Mouse (Mus musculus): ENCODE data around the gene Sgms2.

- TF ChIP-seq POLR2A (IDR thresholded peaks at IDR 0.05; ENCODE audit: insufficient read length, low read depth), result no peak
- TF ChIP-seq CEBPB (IDR thresholded peaks at IDR 0.05; ENCODE audit: insufficient read depth, poor library complexity, severe bottlenecking), result no peak
- TF ChIP-seq TCF12 (IDR thresholded peaks at IDR 0.05; ENCODE audit: insufficient read depth, poor library complexity, severe bottlenecking), result no peak
- TF ChIP-seq USF1 (IDR thresholded peaks at IDR 0.05; ENCODE audit: low read depth), result no peak
- TF ChIP-seq MAX (IDR thresholded peaks at IDR 0.05; ENCODE audit: low read depth), result no peak
- no peak for TF ChIP-seq POLR2AphosphoS2 (IDR thresholded peaks at IDR 0.05; ENCODE audit: insufficient read length, low read depth)
- TF ChIP-seq MYOD1 (IDR thresholded peaks at IDR 0.05; ENCODE audit: control insufficient read depth in 1 of 3, insufficient read length in 2 of 3, low read depth in 2 of 3), result no peak
- TF ChIP-seq E2F4 (IDR thresholded peaks at IDR 0.05; ENCODE audit: insufficient read depth), result no peak
- TF ChIP-seq MYOG (IDR thresholded peaks at IDR 0.05; ENCODE audit: control insufficient read depth in 1 of 3, insufficient read depth in 1 of 3, insufficient read length in 2 of 3, low read depth in 2 of 3), result no peak
Measured at GRCm38 (mm10) chr3:131348579-131348950, 142.6 kb downstream of the Sgms2 start.
